Mouse (Mus musculus): ENCODE results near the gene Il22ra1. TPM values are rescaled to one million over a fixed set of nuclear protein-coding genes. Genes with fewer than 3 reads are reported as not detected.

Il22ra1 gene
- 0.02 TPM in 1 of 2 replicates, not detected in the other for polyA plus RNA-seq (2012)

DNA sequence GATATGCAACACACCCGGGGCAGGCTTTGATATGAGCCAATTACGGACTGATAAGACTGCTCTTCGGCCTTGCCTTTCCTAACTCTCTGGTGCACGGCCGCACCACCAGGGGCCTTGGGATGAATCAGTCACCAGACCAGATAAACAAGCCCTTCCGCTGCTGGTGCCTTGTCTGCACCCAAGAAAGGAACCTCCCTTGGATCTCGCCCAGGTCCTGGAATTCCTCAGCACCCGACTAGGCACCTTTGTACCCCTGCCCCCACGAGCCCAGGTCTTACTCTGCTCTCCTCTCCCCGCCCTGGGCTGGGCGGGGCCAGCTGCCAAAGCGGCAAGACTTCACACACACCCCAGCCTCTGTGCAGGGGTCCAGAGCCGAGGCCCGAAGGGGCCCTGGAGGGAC is at the start of gene Il22ra1:
TSS of gene Il22ra1 (plus strand) at position 356 of the 400 bp plus-strand sequence.
- Histone ChIP-seq H3K4me1 (ENCODE audit: control insufficient read depth) (peaks cover 15% of the 10 kb centered on the region), H3K36me3 (ENCODE audit: control insufficient read depth) (no peaks in the 10 kb centered on the region), H3K27me3 (ENCODE audit: control insufficient read depth) (peaks cover 26% of the 10 kb centered on the region), H3K4me3 (replicated peaks) (peak within 1 kb of the TSS; percentile 59), H3K9me3 (ENCODE audit: control insufficient read depth, low read length) (peaks cover 3% of the 10 kb centered on the region)
- TF ChIP-seq GATA1 (IDR thresholded peaks at IDR 0.05; ENCODE audit: low read length) (no peak), TAL1 (IDR thresholded peaks at IDR 0.05; ENCODE audit: low read length) (no peak)

DNA sequence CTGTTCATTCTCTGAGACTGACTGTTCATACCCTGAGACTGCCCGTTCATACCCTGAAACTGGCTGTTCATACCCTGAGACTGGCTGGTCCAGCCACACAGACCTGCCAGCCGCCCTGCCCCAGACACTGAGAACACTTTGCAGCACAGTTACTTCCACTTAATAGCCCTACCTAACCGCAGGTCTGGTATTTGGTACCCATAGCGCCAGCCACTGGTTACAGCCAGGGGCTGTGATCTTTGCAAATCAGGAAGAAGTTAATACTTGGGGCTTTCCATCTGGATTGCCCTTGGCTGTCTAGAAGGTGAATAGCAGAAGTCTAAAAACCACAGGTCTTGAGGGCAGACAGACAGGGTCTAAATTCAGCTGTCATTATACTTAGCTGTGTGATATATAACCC is 48.7 kb upstream of the Il22ra1 start:
- TF ChIP-seq TAL1 (IDR thresholded peaks at IDR 0.05; ENCODE audit: low read length): no peak
- Histone ChIP-seq H3K27me3 (ENCODE audit: control insufficient read depth) (peaks cover 20% of the 10 kb centered on the region), H3K9me3 (ENCODE audit: control insufficient read depth, low read length) (no peaks in the 10 kb centered on the region), H3K4me1 (ENCODE audit: control insufficient read depth) (no peaks in the 10 kb centered on the region), H3K36me3 (ENCODE audit: control insufficient read depth) (no peaks in the 10 kb centered on the region), H3K4me3 (replicated peaks) (no peak overlapping the region)

DNA sequence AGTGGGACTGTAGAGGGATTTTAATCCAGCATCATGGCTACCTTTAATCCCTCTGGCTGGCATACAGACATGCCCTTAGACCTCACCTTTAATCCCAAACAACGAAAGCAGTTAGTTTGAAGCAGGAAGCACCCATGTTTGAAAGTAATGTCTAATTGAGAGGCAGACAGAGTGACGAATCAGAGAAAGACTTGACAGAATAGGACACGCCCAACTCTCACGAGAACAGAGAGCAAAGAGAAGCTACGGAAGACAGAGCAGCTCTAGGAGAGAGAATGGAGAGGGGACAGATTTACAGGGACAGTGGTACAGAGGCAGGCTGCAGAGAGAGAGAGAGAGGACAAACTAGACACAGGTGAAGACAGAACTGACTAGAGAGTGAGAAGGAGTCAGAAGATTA is 46.2 kb upstream of the Il22ra1 start:
- Histone ChIP-seq H3K4me1 (ENCODE audit: control insufficient read depth) (peaks cover 2% of the 10 kb centered on the region; the same call in 1 of the 2 replicates), H3K27me3 (ENCODE audit: control insufficient read depth) (peaks cover 43% of the 10 kb centered on the region), H3K4me3 (replicated peaks) (no peak overlapping the region), H3K9me3 (ENCODE audit: control insufficient read depth, low read length) (peaks cover 3% of the 10 kb centered on the region; the same call in 1 of the 2 replicates), H3K36me3 (ENCODE audit: control insufficient read depth) (no peaks in the 10 kb centered on the region)
- no peak for TF ChIP-seq GATA1 (IDR thresholded peaks at IDR 0.05; ENCODE audit: low read length)
- TF ChIP-seq TAL1 (IDR thresholded peaks at IDR 0.05; ENCODE audit: low read length): no peak

DNA sequence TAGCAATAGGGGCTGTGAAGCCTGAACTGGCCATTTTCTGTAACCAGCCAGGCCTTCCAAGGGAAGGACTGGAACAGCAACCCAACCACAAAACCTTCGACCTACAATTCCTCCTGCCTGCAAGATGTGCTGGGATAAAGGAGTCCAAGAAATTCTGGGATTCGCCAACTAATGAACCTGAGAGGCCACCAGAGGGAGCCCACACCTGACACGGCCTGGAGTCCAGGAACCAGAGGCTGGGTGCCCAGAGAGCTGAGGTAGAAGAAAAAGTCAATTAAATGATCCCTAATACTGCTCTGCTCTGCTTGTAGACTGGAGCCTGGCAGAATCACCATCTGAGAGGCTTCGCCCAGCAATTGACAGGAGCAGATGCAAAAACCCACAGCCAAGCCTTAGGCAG is 44.4 kb upstream of the Il22ra1 start:
- H3K9me3 ChIP-seq (ENCODE audit: control insufficient read depth, low read length): peaks cover 3% of the 10 kb centered on the region; the same call in 1 of the 2 replicates
- H3K4me3 ChIP-seq (replicated peaks): no peak overlapping the region
- TF ChIP-seq GATA1 (IDR thresholded peaks at IDR 0.05; ENCODE audit: low read length) (no peak), TAL1 (IDR thresholded peaks at IDR 0.05; ENCODE audit: low read length) (no peak)
- H3K4me1 ChIP-seq (ENCODE audit: control insufficient read depth): peaks cover 2% of the 10 kb centered on the region; the same call in 1 of the 2 replicates
- H3K27me3 ChIP-seq (ENCODE audit: control insufficient read depth): peaks cover 61% of the 10 kb centered on the region
- no peaks in the 10 kb centered on the region for H3K36me3 ChIP-seq (ENCODE audit: control insufficient read depth)

DNA sequence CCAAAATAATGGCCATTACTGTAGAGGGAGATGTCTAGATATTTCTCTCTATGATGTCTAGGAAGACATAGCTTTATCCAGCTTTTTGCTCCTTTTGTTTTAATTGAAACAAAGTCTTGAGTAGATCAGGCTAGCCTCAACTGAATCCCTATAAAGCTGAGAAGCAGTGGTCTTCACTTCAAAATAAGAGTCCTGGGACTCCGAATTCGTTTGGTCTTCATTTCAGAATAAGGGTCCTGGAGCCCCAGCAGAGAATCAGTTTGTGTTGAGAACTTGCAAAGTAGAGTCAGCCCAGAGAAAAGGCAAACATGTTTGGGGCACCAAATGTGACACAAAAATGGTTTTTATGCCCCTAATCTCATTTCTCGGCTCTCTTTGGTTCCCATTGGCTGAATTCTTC is 43.2 kb upstream of the Il22ra1 start:
- H3K4me3 ChIP-seq (replicated peaks): no peak overlapping the region
- peaks cover 3% of the 10 kb centered on the region; the same call in 1 of the 2 replicates for H3K9me3 ChIP-seq (ENCODE audit: control insufficient read depth, low read length)
- TF ChIP-seq TAL1 (IDR thresholded peaks at IDR 0.05; ENCODE audit: low read length) (no peak), GATA1 (IDR thresholded peaks at IDR 0.05; ENCODE audit: low read length) (no peak)
- peaks cover 71% of the 10 kb centered on the region for H3K27me3 ChIP-seq (ENCODE audit: control insufficient read depth)
- H3K36me3 ChIP-seq (ENCODE audit: control insufficient read depth): no peaks in the 10 kb centered on the region
- H3K4me1 ChIP-seq (ENCODE audit: control insufficient read depth): peaks cover 2% of the 10 kb centered on the region; the same call in 1 of the 2 replicates

DNA sequence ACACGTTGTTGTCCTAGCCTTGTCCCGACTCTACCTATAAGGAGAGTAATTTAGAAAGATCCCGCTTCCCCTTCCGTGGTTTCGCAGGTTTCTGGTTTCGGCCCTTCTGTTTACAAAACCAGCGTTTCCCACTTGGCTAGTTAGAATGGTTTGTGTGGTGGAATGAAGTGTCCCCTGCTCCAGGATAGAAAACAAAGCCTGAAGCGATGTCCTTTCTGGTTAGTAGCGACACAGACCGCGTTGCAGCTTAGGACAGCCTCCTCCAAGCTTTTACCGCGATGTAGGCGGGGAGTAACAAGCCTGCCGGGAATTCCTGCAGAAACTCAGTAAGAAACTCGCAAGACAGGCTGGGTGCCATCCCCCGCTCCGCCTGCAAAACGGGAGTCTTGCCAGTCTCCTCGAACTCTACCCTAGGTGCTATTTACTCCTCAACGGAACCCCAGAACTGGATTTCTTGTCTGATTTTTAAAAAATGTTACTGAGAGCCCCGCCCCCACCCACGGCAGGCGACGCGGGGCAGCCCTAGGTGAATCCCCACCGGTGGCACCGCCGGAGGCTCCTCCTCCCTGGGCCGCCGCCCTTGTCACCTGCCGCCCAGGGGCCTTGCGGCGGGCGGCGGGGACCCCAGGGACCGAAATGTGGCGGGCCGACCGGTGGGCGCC is 41.9 kb upstream of the Il22ra1 start, which contains the start of gene Ifnlr1:
TSS of gene Ifnlr1 (plus strand) at position 382 of the 662 bp plus-strand sequence.
- H3K9me3 ChIP-seq (ENCODE audit: control insufficient read depth, low read length): peaks cover 3% of the 10 kb centered on the region; the same call in 1 of the 2 replicates
- H3K27me3 ChIP-seq (ENCODE audit: control insufficient read depth): peaks cover 71% of the 10 kb centered on the region
- TF ChIP-seq GATA1 (IDR thresholded peaks at IDR 0.05; ENCODE audit: low read length) (no peak), TAL1 (IDR thresholded peaks at IDR 0.05; ENCODE audit: low read length) (no peak)
- peak within 1 kb of the TSS; percentile 34 for H3K4me3 ChIP-seq (replicated peaks)
- peaks cover 2% of the 10 kb centered on the region; the same call in 1 of the 2 replicates for H3K4me1 ChIP-seq (ENCODE audit: control insufficient read depth)
- H3K36me3 ChIP-seq (ENCODE audit: control insufficient read depth): no peaks in the 10 kb centered on the region

DNA sequence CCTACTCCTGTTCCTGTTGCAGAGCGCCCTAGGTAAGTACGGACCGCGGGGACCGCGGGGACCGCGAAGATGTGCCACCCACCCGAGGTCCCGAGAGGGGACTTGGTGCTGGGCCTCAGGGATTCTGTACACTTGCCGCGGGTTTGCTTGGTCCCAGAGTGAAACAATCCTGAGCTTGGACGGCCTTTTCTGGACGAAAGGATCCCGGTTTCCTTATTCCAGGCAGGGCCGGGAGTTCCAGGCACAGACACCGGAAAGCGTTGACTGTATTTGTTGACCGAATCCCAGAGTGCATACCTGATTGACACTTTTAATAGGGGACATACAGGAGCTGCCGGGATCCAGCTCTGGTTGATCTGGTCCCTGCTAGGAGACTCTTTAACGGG is 41.4 kb upstream of the Il22ra1 start:
- H3K9me3 ChIP-seq (ENCODE audit: control insufficient read depth, low read length): peaks cover 3% of the 10 kb centered on the region; the same call in 1 of the 2 replicates
- peaks cover 2% of the 10 kb centered on the region; the same call in 1 of the 2 replicates for H3K4me1 ChIP-seq (ENCODE audit: control insufficient read depth)
- no peak for TF ChIP-seq GATA1 (IDR thresholded peaks at IDR 0.05; ENCODE audit: low read length)
- TF ChIP-seq TAL1 (IDR thresholded peaks at IDR 0.05; ENCODE audit: low read length): no peak
- peak overlapping the region; percentile 34 for H3K4me3 ChIP-seq (replicated peaks)
- H3K27me3 ChIP-seq (ENCODE audit: control insufficient read depth): peaks cover 71% of the 10 kb centered on the region
- H3K36me3 ChIP-seq (ENCODE audit: control insufficient read depth): no peaks in the 10 kb centered on the region

DNA sequence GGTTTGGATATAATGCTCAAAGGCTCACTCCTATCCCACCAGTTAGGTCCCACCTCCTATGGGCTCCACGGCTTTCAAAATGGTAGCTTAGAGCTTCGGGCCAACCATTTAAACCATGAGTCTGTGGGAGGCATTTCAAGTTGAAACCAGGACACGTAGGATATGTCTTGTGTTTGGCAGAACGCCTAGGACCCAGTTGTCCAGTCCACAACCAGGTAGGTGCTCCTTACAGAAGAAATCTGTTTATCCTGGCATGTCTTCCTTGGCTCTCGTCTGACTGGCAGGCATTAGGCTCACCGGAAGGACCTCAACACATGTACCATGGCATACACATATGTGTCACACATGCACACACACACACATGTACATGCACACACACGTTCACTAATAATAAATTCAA is 38.2 kb upstream of the Il22ra1 start:
- TF ChIP-seq GATA1 (IDR thresholded peaks at IDR 0.05; ENCODE audit: low read length) (no peak), TAL1 (IDR thresholded peaks at IDR 0.05; ENCODE audit: low read length) (no peak)
- Histone ChIP-seq H3K9me3 (ENCODE audit: control insufficient read depth, low read length) (peaks cover 3% of the 10 kb centered on the region; the same call in 1 of the 2 replicates), H3K4me1 (ENCODE audit: control insufficient read depth) (peaks cover 2% of the 10 kb centered on the region; the same call in 1 of the 2 replicates), H3K27me3 (ENCODE audit: control insufficient read depth) (peaks cover 57% of the 10 kb centered on the region), H3K36me3 (ENCODE audit: control insufficient read depth) (no peaks in the 10 kb centered on the region), H3K4me3 (replicated peaks) (no peak overlapping the region)

DNA sequence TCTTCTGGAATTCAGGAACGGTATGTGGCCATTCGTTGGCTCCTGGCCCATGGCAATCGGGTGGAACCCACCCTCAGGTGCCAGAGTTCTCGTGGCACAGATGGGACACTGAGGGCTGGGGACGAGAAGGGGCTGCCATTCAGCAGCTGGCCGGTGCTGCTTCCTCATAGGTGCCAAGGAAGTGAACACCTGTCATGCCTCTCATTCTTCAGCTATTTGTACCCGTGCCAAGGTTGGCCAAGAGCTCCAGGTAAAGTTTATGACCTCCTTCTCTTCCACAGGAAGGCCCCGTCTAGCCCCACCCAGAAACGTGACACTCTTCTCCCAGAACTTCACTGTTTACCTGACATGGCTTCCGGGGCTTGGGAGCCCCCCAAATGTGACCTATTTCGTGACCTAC is 37.7 kb upstream of the Il22ra1 start:
- Histone ChIP-seq H3K9me3 (ENCODE audit: control insufficient read depth, low read length) (peaks cover 3% of the 10 kb centered on the region; the same call in 1 of the 2 replicates), H3K4me1 (ENCODE audit: control insufficient read depth) (peaks cover 2% of the 10 kb centered on the region; the same call in 1 of the 2 replicates), H3K36me3 (ENCODE audit: control insufficient read depth) (no peaks in the 10 kb centered on the region), H3K4me3 (replicated peaks) (no peak overlapping the region), H3K27me3 (ENCODE audit: control insufficient read depth) (peaks cover 52% of the 10 kb centered on the region)
- no peak for TF ChIP-seq GATA1 (IDR thresholded peaks at IDR 0.05; ENCODE audit: low read length)
- TF ChIP-seq TAL1 (IDR thresholded peaks at IDR 0.05; ENCODE audit: low read length): no peak

Data from erythroblast, embryonic 14.5 days (primary cell).